Mouse (Mus musculus) thymus, adult 18-20 months (tissue): ENCODE measurements around the gene Cacna1d.

Source experiments
- DNase-seq, 2 experiments: peaks; one replicate each; pipeline ENCODE4 v3.0.0; 2022; ENCODE audit warnings: mixed read lengths in 2 of 2

The Cacna1d gene

GRCm38 (mm10) chr14:30491342-30491741 is at the start of gene Cacna1d:
Gene Cacna1d (minus strand): TSS chr14:30491455.
- DNase-seq, result no peak

GRCm38 (mm10) chr14:30533780-30534450 is 42.7 kb upstream of the Cacna1d start:
- DNase-seq, result no peak

- DNase-seq, result no peak
Observed at GRCm38 (mm10) chr14:30531896-30532295, 40.6 kb upstream of the Cacna1d start.

GRCm38 (mm10) chr14:30531431-30531830 is 40.2 kb upstream of the Cacna1d start:
- no peak for DNase-seq

- no peak for DNase-seq
Observed at GRCm38 (mm10) chr14:30530726-30531269, 39.5 kb upstream of the Cacna1d start.

- no peak for DNase-seq
Observed at GRCm38 (mm10) chr14:30529454-30529853, 38.2 kb upstream of the Cacna1d start.

- no peak for DNase-seq
Observed at GRCm38 (mm10) chr14:30528961-30529360, 37.7 kb upstream of the Cacna1d start.

- DNase-seq, result no peak
Observed at GRCm38 (mm10) chr14:30528392-30528791, 37.1 kb upstream of the Cacna1d start.

GRCm38 (mm10) chr14:30523356-30523755 is 32.1 kb upstream of the Cacna1d start:
- DNase-seq, result no peak

GRCm38 (mm10) chr14:30519323-30519722 is 28.1 kb upstream of the Cacna1d start:
- DNase-seq, result no peak

GRCm38 (mm10) chr14:30515931-30516723 is 24.9 kb upstream of the Cacna1d start:
- no peak for DNase-seq

- DNase-seq, result no peak
Observed at GRCm38 (mm10) chr14:30512896-30513295, 21.6 kb upstream of the Cacna1d start.

- no peak for DNase-seq
Observed at GRCm38 (mm10) chr14:30510214-30510763, 19.0 kb upstream of the Cacna1d start.

- no peak for DNase-seq
Observed at GRCm38 (mm10) chr14:30504990-30505389, 13.7 kb upstream of the Cacna1d start.

GRCm38 (mm10) chr14:30498202-30498601 is 6.9 kb upstream of the Cacna1d start:
- no peak for DNase-seq

- no peak for DNase-seq
Observed at GRCm38 (mm10) chr14:30494998-30495397, 3.7 kb upstream of the Cacna1d start.

- no peak for DNase-seq
Observed at GRCm38 (mm10) chr14:30493276-30493675, 2.0 kb upstream of the Cacna1d start.

GRCm38 (mm10) chr14:30479361-30479948 is 11.8 kb downstream of the Cacna1d start, which contains the start of gene Dcp1a:
Gene Dcp1a (plus strand): TSS chr14:30479535.
- peak; percentile 93 for DNase-seq

- DNase-seq, result no peak
Observed at GRCm38 (mm10) chr14:30474416-30474815, 16.8 kb downstream of the Cacna1d start.

GRCm38 (mm10) chr14:30473605-30474004 is 17.6 kb downstream of the Cacna1d start:
- no peak for DNase-seq

GRCm38 (mm10) chr14:30463312-30463711 is 27.9 kb downstream of the Cacna1d start:
- DNase-seq, result no peak

GRCm38 (mm10) chr14:30459891-30460523 is 31.2 kb downstream of the Cacna1d start:
- peak; percentile 27 to 32 for DNase-seq

- DNase-seq, result no peak
Observed at GRCm38 (mm10) chr14:30458820-30459219, 32.4 kb downstream of the Cacna1d start.
